Mouse (Mus musculus): ENCODE measurements around the gene Cd164l2.

The Cd164l2 gene

DNA sequence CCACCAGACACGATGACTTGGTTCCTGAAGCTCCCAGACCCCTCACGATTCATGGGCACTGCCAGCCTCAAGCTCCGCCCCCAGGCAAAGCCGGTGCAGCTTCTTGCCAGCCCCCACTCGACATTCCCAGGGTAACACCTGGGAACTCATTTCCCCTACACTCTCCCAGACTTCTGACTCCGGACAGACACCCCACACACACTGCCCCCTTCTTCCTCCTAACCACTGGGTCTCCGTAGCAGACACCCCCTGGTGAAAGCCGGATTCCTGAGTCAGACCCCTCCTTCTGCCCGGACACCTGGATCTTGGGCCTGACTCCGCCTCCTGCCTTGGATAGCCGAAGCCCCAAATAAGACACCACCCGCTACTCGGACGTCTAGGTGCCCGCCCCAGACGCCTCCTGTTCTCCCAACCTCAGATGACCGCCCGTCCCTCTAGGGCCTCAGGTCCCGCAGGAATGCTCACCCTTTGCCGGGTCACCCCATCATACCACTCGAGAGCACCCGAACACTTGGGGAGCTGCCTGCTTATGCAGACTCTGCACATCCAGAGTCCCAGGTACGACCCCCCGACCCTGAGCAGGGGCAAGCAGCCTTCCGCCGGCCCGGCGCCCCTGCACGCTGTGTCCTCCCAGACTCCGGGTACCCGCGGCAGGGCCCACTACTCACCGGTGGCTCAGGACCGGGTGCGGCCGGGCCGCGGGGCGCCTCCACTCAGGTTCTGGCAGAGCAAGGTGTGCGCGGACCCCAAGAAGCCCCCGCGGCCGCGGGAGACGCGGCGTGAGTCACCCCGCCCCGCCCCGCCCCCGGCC is at the start of gene Cd164l2, which contains the start of gene Gpr3:
TSS of gene Cd164l2 (plus strand) at position 381 of the 811 bp plus-strand sequence.
TSS of gene Gpr3 (minus strand) at position 786 of the 811 bp plus-strand sequence.
- DNase-seq (ENCODE audit: low read depth), result no peak

DNA sequence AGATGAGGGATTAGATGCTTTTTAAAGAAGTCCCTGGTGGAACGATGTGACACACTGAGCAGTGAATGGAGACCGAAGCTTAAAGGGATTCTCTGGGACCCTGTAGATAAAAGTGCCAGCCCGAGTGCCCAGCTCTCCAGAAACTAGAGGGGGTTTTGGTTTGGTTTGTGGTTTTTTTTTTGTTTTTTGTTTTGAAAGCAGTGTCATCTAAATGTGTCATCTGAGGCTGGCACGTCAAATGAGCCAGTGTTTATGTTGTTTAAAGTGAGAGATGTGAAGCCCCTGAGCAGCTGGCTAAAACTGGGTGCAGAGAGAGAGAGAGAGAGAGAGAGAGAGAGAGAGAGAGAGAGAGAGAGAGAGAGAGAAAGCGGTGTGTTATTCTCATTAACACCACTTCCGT is 49.7 kb upstream of the Cd164l2 start:
- no peak for DNase-seq (ENCODE audit: low read depth)

- no peak for DNase-seq (ENCODE audit: low read depth)
These were observed 45.2 kb upstream of the Cd164l2 start for GRCm38 (mm10) chr4:133166773-133167172.

- DNase-seq (ENCODE audit: low read depth), result no peak
These were observed 42.5 kb upstream of the Cd164l2 start for GRCm38 (mm10) chr4:133169237-133170055.

DNA sequence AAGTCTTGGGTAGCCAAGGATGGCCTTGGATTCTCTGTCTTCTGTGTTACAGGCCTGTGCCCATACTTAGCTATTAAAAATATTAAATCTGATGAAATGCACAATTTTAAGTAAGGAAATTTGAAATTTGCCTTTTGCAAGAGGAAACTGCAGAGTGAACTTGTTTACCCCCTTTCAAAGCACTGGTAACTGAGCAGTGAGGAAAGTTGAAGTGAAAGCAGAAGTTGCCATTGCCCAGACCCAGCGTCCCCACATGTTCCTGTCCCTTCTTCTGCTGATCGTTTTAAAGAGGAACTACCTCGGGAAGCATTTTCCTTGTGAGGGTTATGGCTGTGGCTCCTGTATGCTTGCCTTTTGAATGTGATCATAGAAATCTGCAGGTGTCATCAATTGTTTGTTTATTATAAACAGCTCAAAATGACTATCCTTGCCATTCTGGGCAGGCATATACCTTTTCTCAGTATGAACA is 41.8 kb upstream of the Cd164l2 start:
- no peak for DNase-seq (ENCODE audit: low read depth)

DNA sequence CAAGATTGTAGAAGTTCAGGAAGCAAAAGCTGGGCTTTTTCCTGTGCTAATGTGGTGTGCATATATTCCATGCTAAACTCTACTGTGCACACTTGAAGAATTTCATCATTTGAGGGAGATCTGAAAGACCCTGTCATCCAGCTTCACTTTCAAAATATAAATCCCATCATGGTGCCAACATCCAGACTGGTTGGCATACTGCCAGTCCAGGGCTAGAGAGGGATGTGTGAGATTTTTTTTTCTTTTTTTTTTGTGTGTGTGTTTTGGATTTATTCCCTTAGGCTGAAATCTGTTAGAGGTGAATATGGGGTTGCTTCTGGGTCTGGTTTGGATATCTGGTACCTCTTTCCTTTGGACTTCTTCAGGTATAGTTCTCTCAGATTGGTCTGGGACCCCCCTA is 41.3 kb upstream of the Cd164l2 start:
- no peak for DNase-seq (ENCODE audit: low read depth)

- no peak for DNase-seq (ENCODE audit: low read depth)
These were observed 39.5 kb upstream of the Cd164l2 start for GRCm38 (mm10) chr4:133172451-133172850.

GRCm38 (mm10) chr4:133174361-133174760 is 37.6 kb upstream of the Cd164l2 start:
- no peak for DNase-seq (ENCODE audit: low read depth)

GRCm38 (mm10) chr4:133175274-133175673 is 36.7 kb upstream of the Cd164l2 start:
- no peak for DNase-seq (ENCODE audit: low read depth)

GRCm38 (mm10) chr4:133175998-133176760 is 35.8 kb upstream of the Cd164l2 start:
- no peak for DNase-seq (ENCODE audit: low read depth)

- DNase-seq (ENCODE audit: low read depth), result no peak
These were observed 35.0 kb upstream of the Cd164l2 start for GRCm38 (mm10) chr4:133176761-133177403.

GRCm38 (mm10) chr4:133178305-133178704 is 33.6 kb upstream of the Cd164l2 start:
- peak; percentile 29 for DNase-seq (ENCODE audit: low read depth)

DNA sequence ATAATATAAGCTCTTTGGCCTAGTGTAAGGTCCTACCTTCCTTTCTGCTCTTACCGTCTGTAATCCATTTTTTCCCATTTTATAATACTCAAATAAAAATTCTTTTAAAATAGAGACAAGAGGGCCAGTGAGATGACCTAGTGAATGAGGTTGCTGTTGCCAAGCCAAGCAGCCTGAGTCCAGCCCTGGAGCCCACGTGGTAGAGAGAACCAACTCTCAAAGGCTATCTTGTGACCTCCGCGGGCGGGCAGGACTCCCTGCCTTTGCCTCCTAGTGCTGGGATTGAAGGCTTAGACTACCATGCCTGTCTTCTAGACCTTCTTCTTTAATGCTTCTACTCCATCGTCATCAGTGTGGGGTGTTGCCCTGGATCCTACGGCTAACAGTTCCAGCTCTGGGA is 32.7 kb upstream of the Cd164l2 start:
- DNase-seq (ENCODE audit: low read depth), result no peak

GRCm38 (mm10) chr4:133182439-133183033 is 29.4 kb upstream of the Cd164l2 start:
- DNase-seq (ENCODE audit: low read depth), result no peak

GRCm38 (mm10) chr4:133184031-133184897 is 27.7 kb upstream of the Cd164l2 start:
- DNase-seq (ENCODE audit: low read depth), result no peak

DNA sequence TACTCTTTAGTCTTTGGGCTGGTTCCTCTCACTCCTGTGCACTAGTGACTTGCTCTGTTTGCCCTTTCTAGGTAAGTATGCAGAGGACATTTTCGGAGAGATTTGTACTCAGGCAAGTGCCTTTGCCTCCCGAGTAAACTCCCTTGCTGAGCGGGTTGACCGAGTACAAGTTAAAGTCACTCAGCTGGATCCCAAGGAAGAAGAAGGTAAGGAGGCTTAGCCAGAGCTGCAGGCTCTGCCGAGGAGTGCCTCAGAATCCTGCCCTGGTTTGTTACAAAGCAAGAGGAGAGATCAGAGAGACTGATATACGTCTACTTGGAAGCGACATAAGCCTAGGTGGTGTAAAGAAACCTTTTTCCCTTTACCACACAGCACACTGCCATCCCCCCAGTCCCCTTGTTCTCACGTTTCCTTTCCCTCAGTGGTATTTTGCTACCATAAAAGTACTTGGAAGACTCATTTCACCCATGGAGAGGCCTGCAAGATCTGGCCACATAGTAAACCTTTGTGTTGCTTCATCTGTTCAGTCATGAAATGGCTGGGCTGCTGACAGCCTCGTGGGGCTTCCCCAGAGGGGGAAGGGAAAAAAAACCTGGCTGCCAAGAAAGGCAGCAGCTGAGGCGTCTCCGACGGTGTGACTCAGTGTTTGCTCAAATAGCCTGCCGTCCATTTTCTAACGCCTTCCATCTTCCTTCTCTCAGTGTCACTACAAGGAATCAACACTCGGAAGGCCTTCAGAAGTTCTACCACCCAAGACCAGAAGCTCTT is 26.8 kb upstream of the Cd164l2 start:
- DNase-seq (ENCODE audit: low read depth), result no peak

DNA sequence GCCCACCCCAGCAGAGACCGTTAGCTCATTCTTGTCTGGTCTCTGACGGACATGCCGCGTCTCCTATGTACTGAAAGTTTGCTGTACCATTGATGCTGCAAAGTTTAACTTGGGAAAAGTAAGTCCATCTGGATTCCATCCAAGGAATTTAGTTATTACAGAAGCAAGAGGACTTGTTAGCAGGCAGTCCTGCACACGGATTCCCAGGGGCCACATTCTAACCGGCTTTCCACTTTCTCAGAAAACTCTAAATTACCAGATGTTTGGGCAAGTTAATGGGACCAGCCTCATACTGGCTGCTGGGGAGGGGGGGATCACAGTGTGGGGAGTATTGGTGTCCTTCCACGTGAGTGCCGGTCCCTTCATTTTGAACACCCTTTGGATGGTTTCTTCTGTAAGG is 26.0 kb upstream of the Cd164l2 start:
- DNase-seq (ENCODE audit: low read depth), result no peak

DNA sequence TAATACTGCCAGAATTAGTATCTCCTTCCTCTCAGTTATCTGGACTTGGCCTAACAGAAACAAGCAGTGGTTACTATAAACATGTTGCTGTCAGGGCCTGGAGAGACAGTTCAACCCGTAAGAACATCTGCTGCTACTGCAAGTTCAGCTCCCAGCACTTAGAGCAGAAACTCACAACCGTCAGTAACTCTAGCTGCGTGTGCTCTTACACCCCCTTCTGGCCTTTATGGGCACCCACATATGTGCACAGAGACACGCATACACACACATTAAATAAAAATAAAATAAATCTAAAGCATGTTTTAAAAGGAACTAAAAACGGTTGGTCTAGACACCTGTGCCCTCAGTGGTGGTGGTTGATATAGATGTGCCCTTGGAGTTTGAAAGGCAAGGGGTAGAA is 25.1 kb upstream of the Cd164l2 start:
- no peak for DNase-seq (ENCODE audit: low read depth)

- DNase-seq (ENCODE audit: low read depth), result no peak
These were observed 22.5 kb upstream of the Cd164l2 start for GRCm38 (mm10) chr4:133189396-133189795.

DNA sequence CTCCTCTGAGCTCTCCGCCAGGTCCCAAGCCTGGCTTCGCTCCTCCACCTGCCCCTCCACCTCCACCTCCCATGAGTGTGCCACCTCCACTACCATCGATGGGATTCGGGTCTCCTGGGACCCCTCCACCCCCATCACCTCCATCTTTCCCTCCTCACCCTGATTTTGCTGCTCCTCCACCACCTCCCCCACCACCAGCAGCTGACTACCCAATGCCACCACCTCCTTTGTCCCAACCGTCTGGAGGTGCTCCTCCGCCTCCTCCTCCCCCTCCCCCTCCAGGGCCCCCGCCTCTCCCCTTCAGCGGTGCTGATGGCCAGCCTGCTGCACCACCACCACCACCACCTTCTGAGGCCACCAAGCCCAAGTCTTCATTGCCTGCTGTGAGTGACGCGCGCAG is 17.4 kb upstream of the Cd164l2 start:
- DNase-seq (ENCODE audit: low read depth), result no peak

Measured in c-Kit-positive CD71-positive TER-119-negative erythroid progenitor cells, embryonic 14.5 days (primary cell).